Mouse (Mus musculus): ENCODE measurements at regions not wholly inside any gene's neighbourhood (a gene's known extent, or its start where the extent isn't known, plus 50 kb on each side); places are given as distances from the start of the nearest gene placed in this dataset.

DNA sequence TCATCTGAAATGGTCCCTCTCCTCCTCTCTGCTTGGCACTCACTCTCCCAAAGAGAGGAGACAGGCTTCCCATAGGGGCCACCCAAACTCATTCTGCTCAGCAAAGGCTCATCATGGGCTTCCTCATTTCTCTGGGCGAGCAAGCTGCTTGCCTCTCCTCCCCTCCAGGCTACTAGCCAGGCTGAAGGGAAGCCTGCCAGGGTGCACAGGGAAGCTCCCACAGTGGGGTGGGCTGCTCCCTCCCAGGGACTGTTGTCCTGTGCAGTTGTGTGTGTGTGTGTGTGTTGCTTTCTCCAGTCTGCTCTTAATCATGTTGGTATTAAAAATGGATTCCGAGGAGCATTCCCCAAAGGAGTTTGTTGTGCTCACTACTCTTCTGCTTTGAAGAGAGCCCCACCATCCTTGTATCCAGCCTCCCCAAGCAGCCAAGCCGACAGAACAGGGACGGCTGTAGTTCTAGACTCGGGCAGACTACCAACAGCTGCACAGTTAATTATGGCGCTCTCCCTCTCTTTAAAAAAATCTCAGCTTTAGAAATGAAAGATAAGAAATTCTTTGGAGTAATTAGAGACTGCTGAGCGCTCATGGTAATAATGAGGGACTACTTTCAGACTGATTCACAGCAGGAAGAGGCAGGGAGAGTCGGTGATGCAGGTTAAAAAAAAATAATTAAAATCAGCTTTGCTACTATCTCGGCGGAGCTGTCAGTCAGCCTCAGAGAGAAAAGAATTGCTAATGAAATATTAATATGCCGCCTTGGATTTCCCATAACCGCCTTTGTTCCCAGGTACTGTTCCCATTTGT lies 417.0 kb downstream of the Cmpk2 start:
- DNase-seq: no peak

DNA sequence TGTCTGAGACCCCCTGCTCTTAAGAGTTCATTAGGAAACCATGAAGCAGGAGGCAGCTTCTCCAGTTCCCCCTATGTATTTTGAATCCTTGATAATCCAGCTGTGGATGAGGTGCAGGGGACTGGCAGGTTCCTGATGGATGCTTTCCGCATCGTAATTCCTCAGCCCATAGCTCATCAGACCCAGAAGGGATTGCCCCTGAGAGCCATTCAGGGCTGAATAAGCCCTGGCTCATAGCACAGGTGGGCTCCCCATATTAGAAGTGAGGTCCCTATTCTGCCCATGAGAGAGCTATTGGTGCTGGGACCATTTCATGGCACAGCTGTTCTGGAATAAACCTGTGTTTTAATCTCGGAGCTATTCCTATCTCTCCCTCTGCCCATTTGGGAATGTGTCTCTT lies 416.1 kb downstream of the Cmpk2 start:
- no peak for DNase-seq

DNA sequence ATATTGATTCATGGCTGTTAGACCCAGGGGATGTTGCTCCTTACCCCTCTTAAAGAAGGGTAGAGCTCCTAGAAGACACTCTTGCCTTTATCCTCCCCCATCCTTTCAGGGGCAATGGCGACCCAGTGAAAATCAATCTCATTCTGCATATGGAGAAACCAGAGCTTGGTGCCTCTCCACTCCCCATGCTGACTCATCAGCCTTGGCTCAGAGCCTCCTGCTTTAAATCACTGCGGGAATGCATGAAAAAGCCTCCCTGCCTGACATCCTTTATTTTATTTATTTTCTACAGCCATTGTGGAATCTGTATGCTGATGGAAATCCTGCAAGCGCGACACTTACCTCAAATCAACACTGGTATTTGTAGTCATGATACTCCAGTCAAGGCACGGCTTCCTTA lies 415.2 kb downstream of the Cmpk2 start:
- no peak for DNase-seq

DNA sequence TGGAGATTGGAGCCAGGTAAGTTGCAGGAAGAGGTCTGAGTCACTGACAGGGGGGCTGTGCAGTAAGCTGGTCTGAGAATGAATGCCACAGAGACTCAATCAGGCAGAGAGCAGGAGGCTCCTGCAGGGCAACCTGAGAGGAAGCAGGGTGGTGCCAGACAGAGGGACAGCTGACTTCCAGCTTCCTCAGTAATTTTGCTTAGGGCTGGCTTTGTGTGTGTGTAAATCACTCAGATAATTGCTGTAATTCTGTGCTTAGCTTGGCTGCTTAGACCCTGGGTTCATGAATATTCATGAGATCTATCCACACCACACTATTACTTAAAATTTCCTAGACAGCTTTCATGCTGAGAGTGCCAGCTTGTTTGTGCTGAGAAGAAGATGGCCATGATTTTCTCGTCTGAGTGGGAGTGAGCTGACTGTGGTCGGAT lies 408.7 kb downstream of the Cmpk2 start:
- DNase-seq: no peak

DNA sequence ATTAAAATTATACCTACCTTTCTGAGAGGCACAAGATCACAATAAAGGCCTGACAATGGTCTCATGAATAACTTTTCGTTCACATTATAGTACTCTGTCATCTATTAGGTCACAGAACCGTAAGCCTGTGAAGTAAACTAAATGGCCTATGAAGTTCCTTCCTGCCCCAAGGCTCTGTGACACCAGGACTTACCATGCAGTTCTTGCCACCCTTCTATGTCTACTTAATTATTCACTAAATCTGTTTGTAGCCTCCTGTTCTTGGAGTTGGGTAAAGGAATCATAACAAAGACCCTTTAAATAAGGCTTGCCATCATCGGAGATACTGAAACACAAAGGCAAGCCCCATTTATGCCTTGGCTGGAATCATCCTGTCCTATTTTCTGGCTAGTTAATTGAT lies 408.3 kb downstream of the Cmpk2 start:
- no peak for DNase-seq

DNA sequence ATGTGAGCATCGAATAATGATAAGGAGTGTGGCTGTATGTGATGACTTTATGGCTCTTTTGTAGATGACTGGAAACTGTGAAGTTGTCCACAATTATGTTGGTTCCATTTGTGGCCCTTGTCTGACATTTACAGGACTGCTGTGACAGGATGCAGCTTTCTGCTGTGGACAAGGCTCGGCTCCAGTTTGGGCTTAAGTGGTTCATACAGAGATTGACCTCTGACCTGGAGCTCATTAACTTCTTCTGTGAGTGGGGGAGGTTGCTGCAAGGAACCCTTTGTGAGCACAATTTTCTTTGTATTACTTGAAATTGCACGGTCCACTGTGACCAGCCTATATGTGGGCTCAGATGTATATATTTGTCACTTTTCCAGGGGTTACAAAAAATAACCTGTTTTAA lies 403.5 kb downstream of the Cmpk2 start:
- DNase-seq: no peak

DNA sequence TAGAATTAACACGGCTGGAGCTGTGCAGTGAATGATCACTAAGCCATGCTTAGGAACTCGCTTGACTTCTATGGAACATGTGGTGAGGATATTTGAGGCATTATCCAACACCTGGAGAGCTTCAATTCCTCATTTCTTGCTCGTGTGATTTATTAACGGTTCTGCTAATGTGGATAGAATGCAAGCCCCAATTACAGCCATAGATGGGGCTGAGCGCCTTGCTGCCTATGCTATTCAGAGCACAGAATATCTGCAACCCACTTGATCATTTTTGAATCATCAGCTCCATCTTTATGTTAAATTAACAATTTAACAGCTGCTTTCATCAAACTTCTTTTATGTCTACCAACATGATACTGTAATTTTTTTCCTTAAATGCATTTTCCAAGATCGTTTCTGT lies 398.7 kb downstream of the Cmpk2 start:
- DNase-seq: no peak

DNA sequence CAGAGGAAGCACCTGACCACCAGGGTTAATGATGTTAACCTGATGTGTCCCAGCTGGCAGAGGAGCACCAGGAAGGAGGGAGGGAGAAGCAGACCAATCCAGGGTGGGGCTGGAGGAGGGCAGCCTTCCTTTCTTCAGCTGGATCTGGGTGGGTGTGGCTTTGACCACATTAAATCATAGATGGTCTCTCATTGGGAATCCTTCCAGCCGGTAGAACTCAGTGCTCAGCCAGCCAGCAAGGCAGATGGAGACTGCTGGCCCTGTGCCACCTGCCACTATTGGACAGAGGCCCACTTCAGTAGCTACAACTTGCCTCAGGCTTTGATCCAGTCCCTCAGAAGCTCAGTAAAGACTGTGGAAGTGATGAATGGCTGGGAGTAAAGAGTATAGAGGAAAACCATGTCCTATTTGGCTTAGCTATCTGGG lies 386.1 kb downstream of the Cmpk2 start:
- no peak for DNase-seq

DNA sequence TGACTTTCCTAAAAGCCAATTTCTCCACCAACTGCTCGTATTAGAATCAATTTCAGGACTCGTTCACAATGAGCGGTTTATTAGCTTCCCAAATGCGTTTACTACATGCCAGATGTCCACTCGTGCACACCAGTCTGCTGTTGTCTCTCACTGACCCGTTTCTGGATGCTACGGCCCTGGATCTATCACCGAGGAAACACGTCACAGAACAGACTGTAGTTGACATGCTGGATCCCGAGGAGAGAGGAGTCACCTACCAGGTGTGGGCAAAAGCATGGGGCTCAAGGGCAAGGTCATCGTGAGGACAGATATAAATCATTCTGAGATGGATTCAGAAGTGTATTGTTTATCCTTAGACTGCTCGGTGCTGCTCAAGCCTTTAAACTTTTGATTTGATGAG lies 375.9 kb downstream of the Cmpk2 start:
- DNase-seq: no peak

DNA sequence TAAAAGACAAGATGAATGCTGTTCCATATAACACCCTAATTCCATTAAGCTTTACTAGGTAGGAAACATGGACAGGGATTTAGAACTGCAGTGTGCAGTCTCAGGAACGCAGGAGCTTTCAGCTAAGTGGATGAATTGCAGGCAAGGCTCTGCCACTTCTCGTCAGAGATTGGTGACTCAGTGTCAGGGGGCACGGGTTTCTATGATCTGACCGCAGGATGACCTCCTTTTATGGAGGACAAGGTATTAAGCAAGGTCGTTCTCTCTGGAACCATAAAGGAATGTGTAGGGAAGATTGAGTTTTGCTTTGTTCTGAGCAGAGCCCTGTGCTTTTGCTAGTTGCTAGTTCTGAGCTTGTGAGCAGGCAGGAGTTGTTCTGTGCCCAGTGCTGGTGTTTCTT lies 373.7 kb downstream of the Cmpk2 start:
- DNase-seq: no peak

DNA sequence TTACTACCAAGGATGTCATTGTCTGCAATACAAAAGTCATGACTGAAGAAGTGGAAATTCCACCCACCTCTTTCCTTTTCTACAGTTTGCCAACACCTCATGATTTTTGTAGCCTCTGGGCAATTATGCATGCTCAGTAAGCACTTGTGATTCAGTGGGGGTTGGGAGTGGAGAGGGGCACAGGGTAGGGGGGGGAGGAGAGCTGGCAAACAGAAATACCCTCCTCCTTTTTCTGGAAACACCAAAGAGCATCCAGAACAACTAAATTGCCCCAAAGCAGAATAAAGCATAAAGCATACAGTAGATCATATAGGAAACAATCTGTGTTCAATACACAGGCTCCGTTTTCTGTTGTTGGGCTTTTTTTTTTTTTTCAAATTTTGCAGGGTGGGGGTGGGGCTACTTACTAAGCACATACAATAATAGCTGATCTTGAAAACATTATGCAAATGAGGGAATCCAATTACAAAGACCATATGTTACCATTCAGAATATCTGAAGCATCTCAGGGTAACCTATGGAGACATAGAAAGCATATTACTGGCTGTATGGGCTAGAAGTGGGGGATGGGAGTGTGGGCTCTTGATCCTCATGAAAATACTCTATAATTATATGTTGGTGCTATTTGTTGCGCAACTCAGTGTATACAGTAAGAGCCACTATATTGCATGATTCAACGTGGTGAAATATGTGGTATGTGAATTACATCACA lies 352.4 kb downstream of the Cmpk2 start:
- no peak for DNase-seq

DNA sequence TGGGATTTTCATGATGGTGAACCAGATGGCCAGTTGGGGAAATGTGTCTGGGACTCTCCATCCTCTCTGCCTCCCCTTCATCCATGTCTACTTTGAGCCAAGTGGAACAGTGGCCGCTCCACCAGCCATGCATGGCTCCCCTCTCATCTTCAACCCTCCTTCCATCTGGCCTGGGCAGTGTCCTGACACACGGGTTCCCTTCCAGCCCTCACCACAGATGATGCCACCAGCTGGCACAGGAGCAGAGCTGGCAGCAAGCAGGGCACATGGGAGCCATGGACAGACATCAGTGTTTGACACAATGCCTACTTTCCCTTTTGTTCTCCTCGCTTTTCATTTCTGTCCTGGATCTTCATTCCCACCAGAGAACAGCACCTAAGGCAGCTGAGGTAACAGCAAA lies 348.9 kb downstream of the Cmpk2 start:
- no peak for DNase-seq

DNA sequence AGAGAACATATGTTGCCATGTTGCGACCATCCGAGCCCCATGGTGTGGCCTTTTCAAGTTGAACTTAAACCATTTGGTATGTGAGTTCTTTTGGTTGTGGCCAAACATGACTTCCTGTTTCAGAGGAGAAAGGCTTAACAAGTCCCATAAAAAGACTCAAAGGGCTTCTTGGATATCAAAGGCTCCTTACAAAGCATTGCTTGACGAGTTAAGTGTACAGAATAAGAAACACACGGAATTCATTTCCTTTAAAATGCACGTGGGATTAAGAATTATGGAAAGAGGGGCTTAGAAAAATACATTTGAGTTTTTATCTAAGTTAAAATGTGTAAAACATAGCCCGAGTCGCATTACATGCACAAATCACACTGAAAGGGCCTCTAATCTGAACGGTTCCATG lies 346.8 kb downstream of the Cmpk2 start:
- DNase-seq: no peak

DNA sequence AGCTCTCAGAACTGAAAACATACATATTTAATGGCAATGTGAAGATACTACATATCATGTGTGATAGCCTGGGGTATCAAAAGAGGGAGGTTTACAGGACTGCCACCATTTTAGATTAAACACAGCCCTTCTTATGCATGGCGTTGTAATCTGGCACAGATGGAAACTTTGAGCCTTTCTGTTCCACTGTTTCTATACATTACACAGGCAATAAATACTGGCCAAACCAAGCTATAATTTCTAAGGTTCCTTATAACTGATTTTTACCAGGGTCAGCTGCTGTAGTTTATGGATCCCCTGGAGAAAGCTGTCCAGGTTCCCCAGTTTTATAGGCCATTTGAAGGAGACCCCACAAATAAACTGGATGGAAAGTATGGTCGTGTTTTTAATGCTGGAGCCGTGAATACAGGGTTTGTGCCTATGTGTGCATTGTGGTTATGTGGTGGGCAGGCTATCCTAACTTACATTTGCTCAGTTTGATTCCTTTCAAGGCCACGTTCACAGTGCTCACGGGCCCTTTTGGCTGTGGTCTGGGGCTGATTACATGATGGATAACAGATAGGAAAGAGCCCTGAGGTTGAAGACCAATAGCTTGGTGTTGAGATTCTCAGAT lies 341.7 kb downstream of the Cmpk2 start:
- no peak for DNase-seq

DNA sequence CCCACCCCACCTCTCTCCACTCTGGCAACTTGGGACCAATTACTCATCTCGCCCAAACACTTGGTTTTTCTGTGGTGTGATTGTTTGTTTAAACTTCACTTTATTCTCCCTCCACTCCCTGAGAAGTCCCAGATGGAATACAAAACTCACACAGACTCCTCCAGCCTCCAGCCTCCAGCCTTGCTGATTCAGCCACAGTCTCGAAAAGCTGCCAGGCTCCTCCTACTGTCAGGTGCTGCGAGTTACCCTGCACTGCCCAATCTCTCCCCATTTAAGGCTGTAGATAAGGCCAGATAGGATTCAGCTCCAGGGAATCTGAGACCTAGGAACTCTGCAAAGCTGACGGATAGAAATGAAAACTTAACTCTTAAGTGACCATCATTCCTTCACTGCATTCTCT lies 340.7 kb downstream of the Cmpk2 start:
- no peak for DNase-seq

DNA sequence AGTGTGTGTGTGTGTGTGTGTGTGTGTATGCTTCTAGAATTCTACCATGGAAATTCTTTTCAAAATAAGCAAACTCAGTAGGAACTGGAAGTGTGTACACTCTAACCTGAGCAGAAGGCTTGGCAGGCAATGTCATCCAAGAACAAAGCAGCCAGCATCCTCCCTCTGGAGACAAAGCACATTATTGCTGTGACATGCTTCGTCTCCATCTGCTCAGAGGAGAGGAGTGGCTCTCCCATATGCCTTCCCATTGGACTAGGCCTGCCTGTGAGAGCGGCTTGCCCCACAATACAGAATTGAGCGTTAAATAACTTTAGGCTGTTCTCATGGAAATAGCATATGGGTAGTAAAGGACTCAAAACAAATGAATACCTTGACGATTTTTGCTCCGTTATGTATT lies 333.5 kb downstream of the Cmpk2 start:
- no peak for DNase-seq

DNA sequence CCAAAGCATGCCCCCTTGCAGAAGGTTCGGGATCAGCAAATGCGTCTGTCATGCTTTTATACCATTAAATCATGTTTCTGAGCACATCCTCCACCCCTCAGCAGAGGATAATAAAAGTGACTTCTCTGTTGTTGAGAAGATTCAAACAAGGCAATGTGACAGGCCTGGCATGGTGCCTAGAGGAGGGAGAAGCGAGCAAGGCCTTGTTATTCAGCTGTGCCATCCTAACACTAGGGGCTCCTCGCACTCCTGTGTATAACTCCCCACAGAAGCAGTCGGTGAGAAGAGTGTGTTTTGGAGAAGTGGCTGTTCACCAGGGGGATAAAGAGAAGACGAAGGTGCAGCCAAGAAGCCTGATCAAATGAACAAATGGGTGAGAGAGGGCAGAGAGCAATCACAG lies 330.3 kb downstream of the Cmpk2 start:
- DNase-seq: no peak

DNA sequence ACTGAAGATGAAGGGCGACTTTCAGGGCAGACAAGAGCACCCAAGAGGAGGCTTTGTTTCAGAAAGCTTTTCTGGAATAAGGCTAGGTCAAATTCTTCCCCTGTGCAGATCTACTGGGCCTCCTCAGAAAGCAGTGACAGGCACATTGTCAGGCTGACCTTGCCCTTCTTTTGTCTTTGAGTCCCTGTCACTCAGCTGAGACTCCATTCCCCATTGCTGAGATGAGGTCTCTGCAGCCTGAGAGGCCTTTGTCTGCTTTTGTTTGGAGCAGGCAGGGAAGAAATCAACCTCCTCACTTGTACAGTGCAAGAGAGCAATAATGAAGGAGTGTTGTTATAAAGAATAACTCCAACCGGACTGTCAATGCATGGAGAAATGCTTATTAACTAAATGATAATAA lies 327.4 kb downstream of the Cmpk2 start:
- DNase-seq: no peak

DNA sequence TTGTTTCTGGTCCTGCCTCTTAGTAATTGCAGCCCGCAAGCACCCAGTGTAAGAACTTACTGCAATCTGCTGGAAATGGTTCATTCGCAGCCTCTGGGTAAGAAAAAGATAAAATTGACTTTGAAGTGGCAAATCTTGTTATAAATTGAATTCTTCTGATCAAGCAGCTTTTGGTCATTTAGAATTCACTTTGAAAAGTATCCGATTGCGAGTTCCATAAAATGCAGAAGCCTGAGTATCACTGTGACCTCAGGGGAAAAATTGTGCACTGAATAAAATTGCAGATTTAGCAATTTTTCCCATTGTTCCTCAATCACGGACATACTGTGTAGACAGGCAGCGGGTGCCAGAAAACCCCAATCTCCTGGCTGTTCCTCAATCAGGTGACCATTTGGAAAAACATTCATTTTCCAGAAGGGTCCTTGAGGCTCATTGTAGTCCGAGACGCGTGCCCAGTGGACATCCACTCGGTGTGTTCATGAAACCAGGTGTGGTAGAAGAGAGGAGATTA lies 320.4 kb downstream of the Cmpk2 start:
- no peak for DNase-seq

DNA sequence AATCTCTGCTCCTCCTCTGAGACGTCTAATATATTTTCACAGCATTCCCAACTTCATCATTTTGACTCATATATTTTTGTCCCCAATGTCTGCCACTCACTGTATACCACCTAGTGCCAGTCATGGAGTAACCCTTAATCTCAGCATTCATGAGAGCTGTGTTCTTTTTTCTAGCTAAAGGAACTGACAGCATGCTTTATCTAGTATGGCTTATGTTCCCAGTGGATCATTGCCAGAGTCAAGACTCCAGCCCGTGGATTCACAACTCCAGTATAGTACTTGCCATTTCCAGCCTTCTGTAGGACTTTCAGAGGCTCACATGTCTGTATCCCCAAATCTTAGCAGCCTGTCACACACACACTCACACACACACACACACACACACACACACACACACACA lies 316.5 kb downstream of the Cmpk2 start:
- DNase-seq: no peak

DNA sequence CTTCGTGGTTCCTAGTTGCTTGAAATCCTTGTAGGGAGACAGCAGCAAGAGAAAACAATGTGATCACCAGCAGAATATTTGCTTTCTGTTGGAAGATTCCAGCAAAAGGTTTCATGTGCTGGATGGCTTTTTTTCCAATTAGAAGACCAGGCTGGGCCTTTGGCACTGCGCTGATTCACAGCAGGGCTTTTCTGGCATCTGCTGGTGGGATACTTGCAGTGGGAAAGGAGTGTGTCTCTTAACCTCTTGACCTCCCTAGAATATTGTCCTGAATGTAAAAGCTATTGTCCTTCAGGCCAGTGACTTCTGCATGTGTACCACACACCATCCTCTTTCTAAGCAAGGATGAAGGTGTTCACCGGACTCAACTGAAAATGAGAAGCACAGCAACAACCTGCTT lies 315.4 kb downstream of the Cmpk2 start:
- DNase-seq: no peak

DNA sequence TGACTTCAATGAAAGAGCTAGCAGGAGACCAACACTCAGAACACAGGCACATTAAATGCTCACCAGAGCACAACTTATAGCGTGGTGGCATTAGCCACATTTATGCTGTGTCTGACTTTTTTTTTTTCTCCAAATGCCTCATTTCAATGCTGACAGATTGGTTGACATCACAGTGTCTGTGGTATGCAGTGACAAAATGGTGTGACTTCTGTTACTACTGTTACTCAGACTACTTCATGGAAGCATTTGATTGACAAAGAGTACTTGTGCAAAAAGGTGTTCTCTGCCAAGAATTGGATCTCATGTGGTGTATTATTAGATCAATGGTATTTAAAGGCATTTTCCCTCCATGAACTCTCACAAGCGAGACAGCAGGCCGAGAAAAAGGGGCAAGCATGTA lies 314.8 kb downstream of the Cmpk2 start:
- DNase-seq: no peak

DNA sequence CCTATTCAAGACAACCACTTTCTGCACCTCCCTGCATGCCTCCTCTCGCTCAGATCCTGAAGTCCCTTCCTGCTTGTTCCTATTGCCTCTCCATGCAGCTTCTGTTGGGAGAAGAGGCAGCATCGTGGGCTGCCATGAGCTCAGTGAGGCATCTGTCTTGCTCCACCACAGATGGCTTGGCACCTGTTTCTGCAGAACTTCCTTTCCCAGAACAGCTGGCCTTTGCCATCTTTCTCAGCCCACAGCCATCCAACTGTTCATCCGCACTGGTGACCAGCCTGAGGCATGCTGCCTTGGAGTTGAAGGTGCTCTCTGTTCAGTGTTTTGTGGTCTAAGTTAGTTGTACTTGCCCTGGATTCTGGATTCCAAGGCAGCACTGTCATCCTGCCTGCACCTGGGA lies 312.5 kb downstream of the Cmpk2 start:
- DNase-seq: no peak

DNA sequence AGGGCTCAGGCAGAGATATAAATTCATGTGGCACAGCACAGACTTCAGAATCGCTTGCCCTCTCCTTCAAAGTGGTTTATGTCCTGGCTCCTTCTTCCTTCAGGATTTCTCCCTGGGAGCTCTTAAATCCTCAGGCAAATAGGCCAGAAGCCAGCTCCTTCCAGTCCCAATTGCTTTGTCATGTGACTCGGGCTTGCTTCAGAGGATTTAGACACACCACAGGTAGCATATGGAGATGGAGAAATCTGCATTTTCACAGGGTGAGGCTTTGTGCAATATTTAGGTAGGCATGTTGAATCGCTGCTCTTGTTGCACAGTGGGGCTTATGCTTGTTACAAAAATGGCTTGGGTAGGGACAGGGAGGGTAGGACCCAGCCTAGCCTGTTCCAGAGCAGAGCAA lies 309.8 kb downstream of the Cmpk2 start:
- DNase-seq: no peak
